Mouse (Mus musculus) CH12.LX (cell line): ENCODE results near the gene Dhx35. TPM values are rescaled to one million over a fixed set of nuclear protein-coding genes. Genes with fewer than 3 reads are reported as not detected.

Source experiments
- DNase-seq: peaks from one replicate; pipeline ENCODE4 v3.0.0-alpha.2; 2013; ENCODE audit errors: extremely low read depth
- H3K27ac ChIP-seq: 2 replicates; pipeline ENCODE4 v1.5.1; 2012; ENCODE audit warnings: low read depth, mild to moderate bottlenecking, control low read depth, moderate library complexity; ENCODE audit not compliant: insufficient read depth
- H3K27me3 ChIP-seq: replicated peaks from 2 replicates; pipeline ENCODE3; 2012; ENCODE audit warnings: inconsistent platforms
- H3K36me3 ChIP-seq, 2 experiments: replicated peaks in 1 of 2; 2 replicates each; pipeline versions ENCODE3 to v1.6.1; 2012; ENCODE audit warnings: inconsistent platforms in 1 of 2, low read length in 1 of 2, mild to moderate bottlenecking in 1 of 2, mixed read lengths in 1 of 2, moderate library complexity in 1 of 2; ENCODE audit not compliant: control insufficient read depth in 1 of 2, insufficient read depth in 1 of 2
- H3K4me1 ChIP-seq, 2 experiments: 2 replicates each; pipeline ENCODE4 v1.6.1; 2012; ENCODE audit warnings: inconsistent platforms in 1 of 2, moderate library complexity in 1 of 2; ENCODE audit not compliant: insufficient read depth in 2 of 2, control insufficient read depth in 1 of 2
- H3K4me2 ChIP-seq: 2 replicates; pipeline ENCODE4 v1.6.1; 2012; ENCODE audit warnings: low read depth, mild to moderate bottlenecking, control low read depth; ENCODE audit not compliant: poor library complexity, insufficient read depth, severe bottlenecking
- H3K4me3 ChIP-seq, 3 experiments: fragments of 150-350 bp in 1 of 3; sonication (generic) in 1 of 3; replicated peaks in 1 of 3; 2 replicates each; pipeline versions ENCODE3 to v1.5.1; 2011 to 2012; ENCODE audit warnings: low read depth in 2 of 3, low read length in 2 of 3, mild to moderate bottlenecking in 2 of 3, moderate library complexity in 2 of 3, control low read depth in 1 of 3, improper control_type of control experiment in 1 of 3, inconsistent platforms in 1 of 3, mixed read lengths in 1 of 3; ENCODE audit not compliant: poor library complexity in 1 of 3
- H3K79me2 ChIP-seq: replicated peaks from 2 replicates; pipeline ENCODE4 v1.6.1; 2012; ENCODE audit warnings: mild to moderate bottlenecking, moderate library complexity; ENCODE audit not compliant: control insufficient read depth, poor library complexity, insufficient read depth, severe bottlenecking; ENCODE audit errors: extremely low read depth
- H3K9ac ChIP-seq: 2 replicates; pipeline ENCODE4 v1.6.1; 2012; ENCODE audit warnings: low read depth, mild to moderate bottlenecking, control low read depth, moderate library complexity; ENCODE audit not compliant: insufficient read depth
- H3K9me3 ChIP-seq: replicated peaks from 2 replicates; pipeline ENCODE3; 2012; ENCODE audit warnings: low read length, inconsistent platforms, mixed read lengths
- BHLHE40 ChIP-seq: IDR thresholded peaks from 2 replicates; pipeline ENCODE4 v1.6.1; 2011; ENCODE audit warnings: mild to moderate bottlenecking, low read depth, low read length, improper control_type of control experiment
- CHD1 ChIP-seq: IDR thresholded peaks from 2 replicates; pipeline ENCODE4 v1.6.1; 2012; ENCODE audit warnings: low read depth, low read length, improper control_type of control experiment, inconsistent platforms
- CHD2 ChIP-seq: IDR thresholded peaks from 2 replicates; pipeline ENCODE4 v1.6.1; 2011; ENCODE audit warnings: low read length, improper control_type of control experiment
- CTCF ChIP-seq, 2 experiments: IDR thresholded peaks in 1 of 2; conservative IDR thresholded peaks in 1 of 2; 2 replicates each; pipeline ENCODE4 v1.5.1; 2011 to 2012; ENCODE audit warnings: low read depth in 2 of 2, low read length in 2 of 2, improper control_type of control experiment in 1 of 2, inconsistent platforms in 1 of 2, mild to moderate bottlenecking in 1 of 2, moderate library complexity in 1 of 2
- E2F4 ChIP-seq: IDR thresholded peaks from 2 replicates; pipeline ENCODE4 v1.6.1; 2011; ENCODE audit warnings: low read depth, low read length, improper control_type of control experiment; ENCODE audit not compliant: insufficient replicate concordance
- ELF1 ChIP-seq: IDR thresholded peaks from 2 replicates; pipeline ENCODE4 v1.6.1; 2014; ENCODE audit warnings: low read depth, mild to moderate bottlenecking, inconsistent platforms, low read length, improper control_type of control experiment
- EP300 ChIP-seq: IDR thresholded peaks from 2 replicates; pipeline ENCODE4 v1.6.1; 2011; ENCODE audit warnings: low read length, improper control_type of control experiment
- ETS1 ChIP-seq: conservative IDR thresholded peaks from 2 replicates; pipeline ENCODE4 v1.6.1; 2012; ENCODE audit warnings: low read depth, mild to moderate bottlenecking, inconsistent platforms, low read length, improper control_type of control experiment, moderate library complexity
- GABPA ChIP-seq: IDR thresholded peaks from 2 replicates; pipeline ENCODE4 v1.6.1; 2012; ENCODE audit warnings: low read depth, low read length, improper control_type of control experiment, inconsistent platforms; ENCODE audit not compliant: insufficient replicate concordance
- HCFC1 ChIP-seq: IDR thresholded peaks from 2 replicates; pipeline ENCODE4 v1.6.1; 2012; ENCODE audit warnings: low read depth, mild to moderate bottlenecking, inconsistent platforms, low read length, improper control_type of control experiment
- IRF4 ChIP-seq: IDR thresholded peaks from 2 replicates; pipeline ENCODE4 v1.6.1; 2014; ENCODE audit warnings: low read depth, mild to moderate bottlenecking, inconsistent platforms, low read length, improper control_type of control experiment
- JUN ChIP-seq: IDR thresholded peaks from 2 replicates; pipeline ENCODE4 v1.6.1; 2011; ENCODE audit warnings: low read depth, mild to moderate bottlenecking, low read length, improper control_type of control experiment, moderate library complexity; ENCODE audit not compliant: insufficient read depth
- JUND ChIP-seq: conservative IDR thresholded peaks from 2 replicates; pipeline ENCODE4 v1.6.1; 2011; ENCODE audit warnings: low read depth, low read length, improper control_type of control experiment
- KAT2A ChIP-seq: IDR thresholded peaks from 2 replicates; pipeline ENCODE4 v1.6.1; 2012; ENCODE audit warnings: low read length, improper control_type of control experiment, inconsistent platforms; ENCODE audit not compliant: insufficient replicate concordance
- MAFK ChIP-seq: IDR thresholded peaks from 2 replicates; pipeline ENCODE4 v1.6.1; 2011; ENCODE audit warnings: low read length, improper control_type of control experiment; ENCODE audit not compliant: insufficient replicate concordance
- MAX ChIP-seq: IDR thresholded peaks from 2 replicates; pipeline ENCODE4 v1.6.1; 2011; ENCODE audit warnings: low read length, improper control_type of control experiment
- MAZ ChIP-seq: IDR thresholded peaks from 2 replicates; pipeline ENCODE4 v1.6.1; 2012; ENCODE audit warnings: low read depth, mild to moderate bottlenecking, inconsistent platforms, low read length, improper control_type of control experiment, moderate library complexity
- MEF2A ChIP-seq: IDR thresholded peaks from 2 replicates; pipeline ENCODE4 v1.6.1; 2014; ENCODE audit warnings: low read depth, mild to moderate bottlenecking, inconsistent platforms, low read length, improper control_type of control experiment, borderline replicate concordance
- MXI1 ChIP-seq: IDR thresholded peaks from 2 replicates; pipeline ENCODE4 v1.6.1; 2011; ENCODE audit warnings: mild to moderate bottlenecking, low read depth, low read length, improper control_type of control experiment
- MYC ChIP-seq: IDR thresholded peaks from 2 replicates; pipeline ENCODE4 v1.6.1; 2011; ENCODE audit warnings: low read depth, mild to moderate bottlenecking, improper control_type of control experiment, low read length
- NELFE ChIP-seq: IDR thresholded peaks from 2 replicates; pipeline ENCODE4 v1.6.1; 2011; ENCODE audit warnings: low read depth, low read length, improper control_type of control experiment
- NRF1 ChIP-seq: IDR thresholded peaks from 2 replicates; pipeline ENCODE4 v1.6.1; 2014; ENCODE audit warnings: low read depth, mild to moderate bottlenecking, inconsistent platforms, low read length, improper control_type of control experiment, moderate library complexity
- PAX5 ChIP-seq: IDR thresholded peaks from 2 replicates; pipeline ENCODE4 v1.6.1; 2012; ENCODE audit warnings: low read length, inconsistent platforms, mixed read lengths
- POLR2A ChIP-seq: IDR thresholded peaks from 2 replicates; pipeline ENCODE4 v1.6.1; 2011; ENCODE audit warnings: low read depth, mild to moderate bottlenecking, improper control_type of control experiment, low read length
- POLR2AphosphoS2 ChIP-seq: IDR thresholded peaks from 2 replicates; pipeline ENCODE4 v1.6.1; 2011; ENCODE audit warnings: low read depth, low read length, improper control_type of control experiment
- RAD21 ChIP-seq: IDR thresholded peaks from 2 replicates; pipeline ENCODE4 v1.6.1; 2011; ENCODE audit warnings: low read depth, mild to moderate bottlenecking, low read length, improper control_type of control experiment, moderate library complexity
- RCOR1 ChIP-seq: conservative IDR thresholded peaks from 2 replicates; pipeline ENCODE4 v1.6.1; 2012; ENCODE audit warnings: low read depth, mild to moderate bottlenecking, inconsistent platforms, low read length, improper control_type of control experiment
- SIN3A ChIP-seq: IDR thresholded peaks from 2 replicates; pipeline ENCODE4 v1.6.1; 2012; ENCODE audit warnings: low read length, improper control_type of control experiment, inconsistent platforms
- SMC3 ChIP-seq: IDR thresholded peaks from 2 replicates; pipeline ENCODE4 v1.6.1; 2011; ENCODE audit warnings: low read depth, low read length, improper control_type of control experiment
- TBP ChIP-seq: conservative IDR thresholded peaks from 2 replicates; pipeline ENCODE4 v1.6.1; 2011; ENCODE audit warnings: low read depth, low read length, improper control_type of control experiment
- TCF12 ChIP-seq: IDR thresholded peaks from 2 replicates; pipeline ENCODE4 v1.6.1; 2014; ENCODE audit warnings: low read depth, mild to moderate bottlenecking, inconsistent platforms, low read length, improper control_type of control experiment
- UBTF ChIP-seq: IDR thresholded peaks from 2 replicates; pipeline ENCODE4 v1.6.1; 2012; ENCODE audit warnings: low read depth, mild to moderate bottlenecking, inconsistent platforms, low read length, improper control_type of control experiment, moderate library complexity
- USF1 ChIP-seq: IDR thresholded peaks from 2 replicates; pipeline ENCODE4 v1.6.1; 2014; ENCODE audit warnings: low read depth, mild to moderate bottlenecking, inconsistent platforms, low read length, improper control_type of control experiment
- USF2 ChIP-seq: conservative IDR thresholded peaks from 2 replicates; pipeline ENCODE4 v1.6.1; 2011; ENCODE audit warnings: low read depth, low read length, improper control_type of control experiment
- ZC3H11A ChIP-seq: IDR thresholded peaks from 2 replicates; pipeline ENCODE4 v1.6.1; 2012; ENCODE audit warnings: low read depth, mild to moderate bottlenecking, inconsistent platforms, low read length, improper control_type of control experiment
- ZKSCAN1 ChIP-seq: IDR thresholded peaks from 2 replicates; pipeline ENCODE4 v1.6.1; 2012; ENCODE audit warnings: low read depth, inconsistent platforms, low read length, improper control_type of control experiment, borderline replicate concordance
- ZMIZ1 ChIP-seq: IDR thresholded peaks from 2 replicates; pipeline ENCODE4 v1.6.1; 2012; ENCODE audit warnings: low read depth, mild to moderate bottlenecking, inconsistent platforms, low read length, improper control_type of control experiment
- ZNF384 ChIP-seq: IDR thresholded peaks from 2 replicates; pipeline ENCODE4 v1.6.1; 2012; ENCODE audit warnings: low read depth, low read length, improper control_type of control experiment, inconsistent platforms
- dilution Hi-C: fragments of 300-500 bp; cut with MboI; formaldehyde crosslinking; loops from 2 replicates; pipeline ENCODE4 v1.14.3; 2020; ENCODE audit warnings: low sequenced_read_pairs; ENCODE audit not compliant: extremely low pct_unique_long_range_greater_than_20kb, extremely low pct_ligation_motif_present
- in situ Hi-C: fragments of 300-500 bp; cut with MboI; formaldehyde crosslinking; loops from 3 replicates; pipeline ENCODE4 v1.14.3; 2019; ENCODE audit warnings: low sequenced_read_pairs, low pct_ligation_motif_present, low pct_unique_long_range_greater_than_20kb, mixed read lengths
- polyA plus RNA-seq: library from polyadenylated mRNA; unstranded; fragments of >175 nt; gene quantifications from 2 replicates; pipeline ENCODE4 v1.2.1, GENCODE M21; 2012; ENCODE audit warnings: low read depth; ENCODE audit not compliant: insufficient read length
- total RNA-seq, 2 experiments: library from RNA; depleted of rRNA; stranded (reverse); fragments of 300-350 nt in 1 of 2; fragments of >200 nt in 1 of 2; gene quantifications; 2 replicates each; pipeline ENCODE4 v1.2.3; 2012 to 2014

Gene Dhx35
- total and polyA plus RNA-seq, 3 experiments: 19.7 to 25.3 (median 20.2) TPM

DNA sequence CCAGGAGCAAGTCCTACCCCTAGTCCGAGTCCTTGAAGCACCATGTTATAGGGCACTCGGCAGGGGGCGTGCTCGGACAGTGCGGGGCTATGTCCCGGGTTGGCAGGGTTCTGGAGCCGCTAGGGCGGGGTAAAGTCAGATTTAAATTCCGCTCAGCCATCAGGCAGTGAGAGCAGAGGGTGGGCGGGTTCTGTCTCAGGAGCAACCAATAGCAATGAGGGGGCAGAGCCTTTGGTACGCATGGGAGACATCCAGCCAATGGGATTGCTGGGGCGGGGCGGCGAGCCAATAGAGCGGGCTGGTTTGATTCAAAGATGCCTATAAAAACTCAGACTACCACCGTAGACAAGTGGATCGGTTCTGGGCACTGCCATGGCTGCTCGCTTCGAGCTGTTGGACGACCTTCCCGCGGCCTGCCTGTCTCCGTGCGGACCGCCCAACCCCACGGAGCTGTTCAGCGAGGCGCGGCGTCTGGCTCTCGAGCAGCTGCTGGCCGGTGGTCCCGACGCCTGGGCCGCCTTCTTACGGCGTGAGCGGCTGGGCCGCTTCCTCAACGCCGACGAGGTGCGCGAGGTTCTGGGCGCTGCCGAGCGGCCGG lies 26.8 kb upstream of the Dhx35 start, which contains the start of gene Fam83d:
Fam83d (plus strand) TSS at position 352 of the 598 bp plus-strand sequence.
- H3K9me3 ChIP-seq: peaks cover 3% of the 10 kb centered on the region
- no peak for TF ChIP-seq JUN
- TF ChIP-seq CTCF (conservative IDR thresholded peaks at IDR 0.05 in 1 of 2, IDR thresholded peaks at IDR 0.05 in 1 of 2; ENCODE audit: low read depth in 2 of 2, low read length in 2 of 2): peak; percentile 7 to 92; a peak in 3 of 4 replicates
- no peak for TF ChIP-seq HCFC1
- no peak for TF ChIP-seq KAT2A
- no peak for TF ChIP-seq PAX5
- peak; percentile 93 for TF ChIP-seq CHD2
- TF ChIP-seq USF2: no peak
- TF ChIP-seq IRF4: peak; percentile 44; the same call in 1 of the 2 replicates
- 0 out of 2 replicates have a peak, but pooled peaks have one; percentile 33 for TF ChIP-seq MAZ
- no peak; the same call in 1 of the 2 replicates for TF ChIP-seq NRF1
- TF ChIP-seq SMC3: peak; percentile 85
- no peak; the same call in 1 of the 2 replicates for TF ChIP-seq MAX
- TF ChIP-seq EP300: no peak
- no peak for TF ChIP-seq MAFK
- peak; percentile 100 for TF ChIP-seq POLR2A
- no peak for TF ChIP-seq GABPA
- no peak for TF ChIP-seq E2F4
- peak; percentile 98 for TF ChIP-seq ZMIZ1
- TF ChIP-seq TBP: peak; percentile 97
- peak; percentile 30; the same call in 1 of the 2 replicates for TF ChIP-seq MYC
- peak; percentile 11; the same call in 1 of the 2 replicates for TF ChIP-seq ZC3H11A
- no peak for TF ChIP-seq USF1
- peak; percentile 86; the same call in 1 of the 2 replicates for TF ChIP-seq MXI1
- no peak; the same call in 1 of the 2 replicates for TF ChIP-seq ELF1
- TF ChIP-seq JUND: no peak
- TF ChIP-seq CHD1: no peak
- peak; percentile 80 for TF ChIP-seq TCF12
- TF ChIP-seq POLR2AphosphoS2: no peak; the same call in 1 of the 2 replicates
- TF ChIP-seq BHLHE40: no peak
- TF ChIP-seq UBTF: no peak; the same call in 1 of the 2 replicates
- TF ChIP-seq ZNF384: no peak
- no peak for TF ChIP-seq ETS1
- peak; percentile 72 for TF ChIP-seq RAD21
- no peak for TF ChIP-seq ZKSCAN1
- no peak for TF ChIP-seq RCOR1
- no peak for TF ChIP-seq MEF2A
- TF ChIP-seq NELFE: peak; percentile 98
- peak; percentile 88 for TF ChIP-seq SIN3A
- TF ChIP-seq, all 38 proteins: peak for 15
- in situ Hi-C loops (loop anchor here (5.0 kb wide), 1 partner anchor 94 kb away; no protein-coding TSS in a partner anchor), dilution Hi-C loops (no loop called here)
- Histone ChIP-seq H3K4me3 (peak within 1 kb of the TSS; percentile 87 to 96 (median 91)), H3K27ac (peak within 1 kb of the TSS; percentile 44; the same call in 1 of the 2 replicates), H3K27me3 (no peaks in the 10 kb centered on the region), H3K79me2 (peaks cover 27% of the 10 kb centered on the region), H3K4me2 (peak within 1 kb of the TSS; percentile 87), H3K36me3 (peaks cover 15 to 41% of the 10 kb centered on the region in 2 experiments), H3K9ac (peak within 1 kb of the TSS; percentile 81), H3K4me1 (peaks cover 20 to 55% of the 10 kb centered on the region in 2 experiments)
- DNase-seq: peak; percentile 99
